Mouse (Mus musculus): ENCODE measurements around the gene Ddr2. TPM values are rescaled to one million over a fixed set of nuclear protein-coding genes. Genes with fewer than 3 reads are reported as not detected.

Gene Ddr2
- polyA plus RNA-seq, 1 experiment from 2014 or later = 21.6 TPM

- no peaks in the 10 kb centered on the region; the same call in 1 of the 2 replicates for H3K36me3 ChIP-seq (ENCODE audit: control insufficient read depth, insufficient read depth, low read length)
- no peak overlapping the region for H3K4me3 ChIP-seq (ENCODE audit: low read depth, low read length)
- ATAC-seq (ENCODE audit: low FRiP score) = no peak
- H3K4me2 ChIP-seq = no peak overlapping the region
- no peaks in the 10 kb centered on the region for H3K9me3 ChIP-seq (ENCODE audit: control insufficient read depth, low read length)
- H3K27ac ChIP-seq (ENCODE audit: low read depth, low read length) = no peak overlapping the region
- 93% methylated on average over 9 of the region's 9 CpGs for WGBS
- DNase-seq (ENCODE audit: low spot score, missing footprints) = peak; percentile 60
- H3K9ac ChIP-seq (ENCODE audit: low read length) = no peak overlapping the region
- H3K4me1 ChIP-seq (ENCODE audit: control insufficient read depth, insufficient read depth, low read length) = no peaks in the 10 kb centered on the region
- H3K27me3 ChIP-seq (ENCODE audit: control insufficient read depth, insufficient read depth, low read length) = no peaks in the 10 kb centered on the region
These were observed 37.3 kb upstream of the Ddr2 start for GRCm38 (mm10) chr1:170147651-170148448.

GRCm38 (mm10) chr1:170145606-170146005 lies 35.0 kb upstream of the Ddr2 start:
- Histone ChIP-seq H3K27me3 (ENCODE audit: control insufficient read depth, insufficient read depth, low read length) (no peaks in the 10 kb centered on the region), H3K4me2 (no peak overlapping the region), H3K9ac (ENCODE audit: low read length) (no peak overlapping the region), H3K36me3 (ENCODE audit: control insufficient read depth, insufficient read depth, low read length) (no peaks in the 10 kb centered on the region; the same call in 1 of the 2 replicates), H3K9me3 (ENCODE audit: control insufficient read depth, low read length) (no peaks in the 10 kb centered on the region), H3K27ac (ENCODE audit: low read depth, low read length) (no peak overlapping the region), H3K4me3 (ENCODE audit: low read depth, low read length) (no peak overlapping the region), H3K4me1 (ENCODE audit: control insufficient read depth, insufficient read depth, low read length) (no peaks in the 10 kb centered on the region)
- ATAC-seq (ENCODE audit: low FRiP score) = no peak
- no peak for DNase-seq (ENCODE audit: low spot score, missing footprints)
- WGBS = 94% methylated on average over 4 of the region's 4 CpGs

DNA sequence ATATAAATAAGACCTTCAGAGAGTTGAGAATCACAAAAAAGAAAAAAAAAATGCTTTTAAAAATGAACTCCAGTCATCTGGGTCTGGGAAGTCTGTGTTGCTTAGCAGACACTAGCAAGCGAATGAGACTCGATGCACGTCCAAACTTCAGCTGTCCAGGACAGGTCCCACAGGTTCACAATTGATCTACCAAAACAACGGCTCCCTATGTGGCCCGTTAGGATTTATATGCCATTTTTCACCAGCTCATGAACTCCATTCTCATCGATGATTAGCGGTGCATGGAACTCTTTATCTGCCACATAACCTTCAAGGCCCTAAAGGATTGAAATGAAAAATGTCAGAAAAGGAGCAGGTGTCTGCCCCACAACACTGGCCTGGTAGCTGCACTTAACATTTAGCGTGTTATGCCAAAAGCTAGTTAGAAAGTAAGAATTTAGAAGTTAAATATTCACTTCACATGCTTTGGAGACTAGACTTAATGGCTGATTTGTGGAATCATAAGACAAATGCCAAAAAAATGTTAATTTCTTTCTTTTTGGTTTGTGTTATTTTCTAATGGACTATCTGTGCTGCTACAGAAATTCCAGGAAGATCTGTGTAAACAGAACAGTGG lies 31.8 kb upstream of the Ddr2 start:
- no peak for DNase-seq (ENCODE audit: low spot score, missing footprints)
- H3K4me2 ChIP-seq = no peak overlapping the region
- H3K4me3 ChIP-seq (ENCODE audit: low read depth, low read length) = no peak overlapping the region
- 0 out of 2 replicates have a peak, but pooled peaks cover 2% of the 10 kb centered on the region for H3K36me3 ChIP-seq (ENCODE audit: control insufficient read depth, insufficient read depth, low read length)
- no peaks in the 10 kb centered on the region for H3K4me1 ChIP-seq (ENCODE audit: control insufficient read depth, insufficient read depth, low read length)
- no peak overlapping the region for H3K27ac ChIP-seq (ENCODE audit: low read depth, low read length)
- WGBS = 94% methylated on average over 8 of the region's 8 CpGs
- H3K27me3 ChIP-seq (ENCODE audit: control insufficient read depth, insufficient read depth, low read length) = no peaks in the 10 kb centered on the region
- ATAC-seq (ENCODE audit: low FRiP score) = no peak
- no peak overlapping the region for H3K9ac ChIP-seq (ENCODE audit: low read length)
- H3K9me3 ChIP-seq (ENCODE audit: control insufficient read depth, low read length) = no peaks in the 10 kb centered on the region

- H3K4me3 ChIP-seq (ENCODE audit: low read depth, low read length) = no peak overlapping the region
- no peaks in the 10 kb centered on the region for H3K4me1 ChIP-seq (ENCODE audit: control insufficient read depth, insufficient read depth, low read length)
- H3K9ac ChIP-seq (ENCODE audit: low read length) = no peak overlapping the region
- 95% methylated on average over 5 of the region's 5 CpGs for WGBS
- no peaks in the 10 kb centered on the region for H3K27me3 ChIP-seq (ENCODE audit: control insufficient read depth, insufficient read depth, low read length)
- H3K4me2 ChIP-seq = no peak overlapping the region
- H3K36me3 ChIP-seq (ENCODE audit: control insufficient read depth, insufficient read depth, low read length) = 0 out of 2 replicates have a peak, but pooled peaks cover 2% of the 10 kb centered on the region
- ATAC-seq (ENCODE audit: low FRiP score) (no peak), DNase-seq (ENCODE audit: low spot score, missing footprints) (no peak)
- H3K27ac ChIP-seq (ENCODE audit: low read depth, low read length) = no peak overlapping the region
- H3K9me3 ChIP-seq (ENCODE audit: control insufficient read depth, low read length) = no peaks in the 10 kb centered on the region
These were observed 31.1 kb upstream of the Ddr2 start for GRCm38 (mm10) chr1:170141626-170142025.

DNA sequence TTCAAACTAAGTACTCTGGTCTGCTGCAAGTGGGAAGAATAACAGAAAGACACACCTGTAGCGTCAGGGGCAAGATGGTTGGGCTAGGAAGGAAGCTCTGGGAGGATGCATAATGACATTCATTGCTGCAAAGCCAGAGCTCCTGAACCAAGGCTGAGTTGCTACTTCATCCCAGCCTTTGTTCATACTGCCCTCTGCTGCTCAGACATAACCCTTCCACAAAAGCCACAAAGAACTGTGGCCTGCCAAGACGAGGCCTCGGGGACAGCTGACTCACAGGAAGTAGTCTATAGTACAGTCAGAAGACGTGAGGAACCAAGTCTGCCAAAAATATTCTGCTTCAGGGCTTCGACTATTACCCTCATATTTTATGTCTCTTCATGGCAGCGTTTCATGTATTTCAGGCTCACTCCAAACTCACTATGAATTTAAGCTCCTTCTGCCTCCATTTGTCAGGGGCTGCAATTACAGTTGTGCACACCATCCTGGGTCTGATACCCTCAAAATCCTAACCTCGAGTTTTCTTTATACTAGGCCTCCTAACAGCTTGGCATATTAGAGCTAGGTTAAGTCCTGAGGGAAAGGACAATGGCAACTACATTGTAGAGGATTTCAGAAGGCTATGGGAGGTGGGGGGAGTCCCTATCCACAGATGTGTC lies 25.9 kb upstream of the Ddr2 start:
- no peaks in the 10 kb centered on the region for H3K9me3 ChIP-seq (ENCODE audit: control insufficient read depth, low read length)
- H3K9ac ChIP-seq (ENCODE audit: low read length) = no peak overlapping the region
- H3K27ac ChIP-seq (ENCODE audit: low read depth, low read length) = no peak overlapping the region
- H3K27me3 ChIP-seq (ENCODE audit: control insufficient read depth, insufficient read depth, low read length) = no peaks in the 10 kb centered on the region
- no peak overlapping the region for H3K4me3 ChIP-seq (ENCODE audit: low read depth, low read length)
- DNase-seq (ENCODE audit: low spot score, missing footprints) (peak; percentile 92), ATAC-seq (ENCODE audit: low FRiP score) (peak; percentile 85)
- no peak overlapping the region for H3K4me2 ChIP-seq
- H3K36me3 ChIP-seq (ENCODE audit: control insufficient read depth, insufficient read depth, low read length) = 0 out of 2 replicates have a peak, but pooled peaks cover 2% of the 10 kb centered on the region
- 31% methylated on average over 7 of the region's 7 CpGs for WGBS
- H3K4me1 ChIP-seq (ENCODE audit: control insufficient read depth, insufficient read depth, low read length) = no peaks in the 10 kb centered on the region

GRCm38 (mm10) chr1:170134264-170134663 lies 23.7 kb upstream of the Ddr2 start:
- no peak overlapping the region for H3K27ac ChIP-seq (ENCODE audit: low read depth, low read length)
- DNase-seq (ENCODE audit: low spot score, missing footprints) (peak; percentile 57), ATAC-seq (ENCODE audit: low FRiP score) (no peak)
- H3K36me3 ChIP-seq (ENCODE audit: control insufficient read depth, insufficient read depth, low read length) = no peaks in the 10 kb centered on the region
- H3K9me3 ChIP-seq (ENCODE audit: control insufficient read depth, low read length) = no peaks in the 10 kb centered on the region
- no peak overlapping the region for H3K9ac ChIP-seq (ENCODE audit: low read length)
- no peaks in the 10 kb centered on the region for H3K27me3 ChIP-seq (ENCODE audit: control insufficient read depth, insufficient read depth, low read length)
- H3K4me2 ChIP-seq = no peak overlapping the region
- WGBS = 90% methylated on average over 8 of the region's 8 CpGs
- no peaks in the 10 kb centered on the region for H3K4me1 ChIP-seq (ENCODE audit: control insufficient read depth, insufficient read depth, low read length)
- no peak overlapping the region for H3K4me3 ChIP-seq (ENCODE audit: low read depth, low read length)

- no peak overlapping the region for H3K9ac ChIP-seq (ENCODE audit: low read length)
- DNase-seq (ENCODE audit: low spot score, missing footprints) (no peak), ATAC-seq (ENCODE audit: low FRiP score) (no peak)
- H3K27me3 ChIP-seq (ENCODE audit: control insufficient read depth, insufficient read depth, low read length) = no peaks in the 10 kb centered on the region
- no peak overlapping the region for H3K4me2 ChIP-seq
- H3K9me3 ChIP-seq (ENCODE audit: control insufficient read depth, low read length) = no peaks in the 10 kb centered on the region
- H3K27ac ChIP-seq (ENCODE audit: low read depth, low read length) = no peak overlapping the region
- no peaks in the 10 kb centered on the region for H3K4me1 ChIP-seq (ENCODE audit: control insufficient read depth, insufficient read depth, low read length)
- H3K4me3 ChIP-seq (ENCODE audit: low read depth, low read length) = no peak overlapping the region
- H3K36me3 ChIP-seq (ENCODE audit: control insufficient read depth, insufficient read depth, low read length) = no peaks in the 10 kb centered on the region
- 78% methylated on average over 3 of the region's 3 CpGs for WGBS
These were observed 20.4 kb upstream of the Ddr2 start for GRCm38 (mm10) chr1:170130962-170131361.

- Histone ChIP-seq H3K36me3 (ENCODE audit: control insufficient read depth, insufficient read depth, low read length) (no peaks in the 10 kb centered on the region), H3K9ac (ENCODE audit: low read length) (no peak overlapping the region), H3K9me3 (ENCODE audit: control insufficient read depth, low read length) (no peaks in the 10 kb centered on the region), H3K4me1 (ENCODE audit: control insufficient read depth, insufficient read depth, low read length) (no peaks in the 10 kb centered on the region), H3K4me2 (no peak overlapping the region), H3K27ac (ENCODE audit: low read depth, low read length) (no peak overlapping the region), H3K4me3 (ENCODE audit: low read depth, low read length) (no peak overlapping the region), H3K27me3 (ENCODE audit: control insufficient read depth, insufficient read depth, low read length) (no peaks in the 10 kb centered on the region)
- 43% methylated on average over 2 of the region's 2 CpGs for WGBS
- ATAC-seq (ENCODE audit: low FRiP score) (no peak), DNase-seq (ENCODE audit: low spot score, missing footprints) (no peak)
These were observed 14.1 kb upstream of the Ddr2 start for GRCm38 (mm10) chr1:170124644-170125043.

GRCm38 (mm10) chr1:170113616-170114015 lies 3.1 kb upstream of the Ddr2 start:
- DNase-seq (ENCODE audit: low spot score, missing footprints) (no peak), ATAC-seq (ENCODE audit: low FRiP score) (no peak)
- Histone ChIP-seq H3K36me3 (ENCODE audit: control insufficient read depth, insufficient read depth, low read length) (no peaks in the 10 kb centered on the region), H3K9me3 (ENCODE audit: control insufficient read depth, low read length) (no peaks in the 10 kb centered on the region), H3K9ac (ENCODE audit: low read length) (no peak overlapping the region), H3K4me1 (ENCODE audit: control insufficient read depth, insufficient read depth, low read length) (no peaks in the 10 kb centered on the region), H3K4me3 (ENCODE audit: low read depth, low read length) (no peak overlapping the region), H3K27me3 (ENCODE audit: control insufficient read depth, insufficient read depth, low read length) (no peaks in the 10 kb centered on the region), H3K27ac (ENCODE audit: low read depth, low read length) (no peak overlapping the region), H3K4me2 (no peak overlapping the region)
- WGBS = 91% methylated on average over 6 of the region's 6 CpGs
